Mouse (Mus musculus) midbrain, postnatal 0 days (tissue): Measurements from ENCODE around the gene Gm3435. TPM values are rescaled to one million over a fixed set of nuclear protein-coding genes. Genes with fewer than 3 reads are reported as not detected.
"Not testable (repeated sequence)": the region's sequence is repeated elsewhere in the genome, so short reads cannot be mapped to it uniquely, and the experiment has no call there.

Experiments used
- ATAC-seq: fragments of 200-750 bp; cut with Nextera tagmentation; 2 replicates; pipeline ENCODE4 v1.8.0; 2017; ENCODE audit warnings: moderate number of reproducible peaks, mild to moderate bottlenecking, moderate TSS enrichment, moderate library complexity; ENCODE audit not compliant: low FRiP score
- DNase-seq: peaks from one replicate; pipeline ENCODE4 v3.0.0-alpha.2; 2015; ENCODE audit warnings: low spot score
- H3K27ac ChIP-seq: fragments of 300-500 bp; sonication (generic); 2 replicates; pipeline ENCODE4 v1.5.1; 2014; ENCODE audit warnings: low read depth, mild to moderate bottlenecking, low read length, mixed read lengths
- H3K27me3 ChIP-seq: fragments of 300-500 bp; sonication (generic); 2 replicates; pipeline ENCODE4 v1.6.1; 2014; ENCODE audit warnings: low read length, control low read depth, mixed read lengths; ENCODE audit not compliant: insufficient read depth
- H3K36me3 ChIP-seq: fragments of 300-500 bp; sonication (generic); 2 replicates; pipeline ENCODE4 v1.6.1; 2014; ENCODE audit warnings: low read length, control low read depth, mixed read lengths; ENCODE audit not compliant: insufficient read depth
- H3K4me1 ChIP-seq: fragments of 300-500 bp; sonication (generic); 2 replicates; pipeline ENCODE4 v1.6.1; 2014; ENCODE audit warnings: mild to moderate bottlenecking, control low read depth, antibody characterized with exemption, low read length, mixed read lengths; ENCODE audit not compliant: insufficient read depth
- H3K4me2 ChIP-seq: fragments of 300-500 bp; sonication (generic); 2 replicates; pipeline ENCODE4 v1.6.1; 2014; ENCODE audit warnings: low read depth, mild to moderate bottlenecking, low read length, mixed read lengths; ENCODE audit not compliant: poor library complexity, severe bottlenecking
- H3K4me3 ChIP-seq: fragments of 300-500 bp; sonication (generic); 2 replicates; pipeline ENCODE4 v1.5.1; 2014; ENCODE audit warnings: low read depth, mild to moderate bottlenecking, low read length, moderate library complexity
- H3K9ac ChIP-seq: fragments of 300-500 bp; sonication (generic); replicated peaks from 2 replicates; pipeline ENCODE4 v1.6.1; 2014; ENCODE audit warnings: mild to moderate bottlenecking, low read length, moderate library complexity, mixed read lengths; ENCODE audit not compliant: poor library complexity, severe bottlenecking
- H3K9me3 ChIP-seq: fragments of 300-500 bp; sonication (generic); 2 replicates; pipeline ENCODE4 v1.6.1; 2016; ENCODE audit warnings: low read length, control low read depth
- CTCF ChIP-seq: IDR thresholded peaks from 2 replicates; pipeline ENCODE4 v1.5.1; 2016; ENCODE audit warnings: antibody characterized with exemption, mild to moderate bottlenecking
- WGBS: fragments of 180-500 bp; shearing (Covaris S2); extraction: QIAGEN DNeasy Blood & Tissue Kit; methylation state at CpG from one replicate; pipeline ENCODE4 v1.1.7; 2014; 5-methylcytosine and 5-hydroxymethylcytosine counted together
- polyA plus RNA-seq: library from polyadenylated mRNA; unstranded; fragments of >200 nt; fragmentation: Nextera tagmentation; extraction: Ambion mirVana; gene quantifications from 2 replicates; pipeline ENCODE4 v1.2.1, GENCODE M21; 2015
- total RNA-seq: library from RNA; depleted of rRNA; stranded (reverse); fragments of >200 nt; gene quantifications from 2 replicates; pipeline ENCODE4 v1.2.3, GENCODE M21; 2014

Gm3435 gene
- total and polyA plus RNA-seq, 2 experiments from 2014 or later, result 4.8 to 8.7 TPM

DNA sequence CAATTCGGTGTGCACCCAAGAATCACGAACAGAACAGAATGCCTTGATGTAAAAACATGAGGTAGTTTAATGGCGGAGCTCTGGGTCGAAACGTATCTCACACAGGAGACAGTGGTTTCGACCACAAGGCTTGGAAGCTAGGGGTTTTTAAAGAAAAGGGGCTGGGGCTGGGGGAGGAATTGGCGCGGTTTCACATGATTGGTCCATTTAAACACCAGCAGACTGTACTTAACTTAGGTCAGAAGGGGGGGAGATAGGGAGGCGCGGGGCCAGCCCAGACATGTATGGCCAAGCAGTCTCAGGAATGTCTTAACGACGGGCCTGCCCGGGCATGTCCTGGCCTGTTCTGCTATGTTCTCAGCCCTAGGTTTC is 43.8 kb downstream of the Gm3435 start:
- not testable (repeated sequence) for H3K4me2 ChIP-seq, ATAC-seq, DNase-seq, H3K27me3 ChIP-seq, H3K4me3 ChIP-seq, H3K4me1 ChIP-seq, H3K9me3 ChIP-seq, H3K27ac ChIP-seq, H3K9ac ChIP-seq
- peaks cover 22% of the 10 kb centered on the region for H3K36me3 ChIP-seq
- 90% methylated on average over 12 of the region's 13 CpGs for WGBS

DNA sequence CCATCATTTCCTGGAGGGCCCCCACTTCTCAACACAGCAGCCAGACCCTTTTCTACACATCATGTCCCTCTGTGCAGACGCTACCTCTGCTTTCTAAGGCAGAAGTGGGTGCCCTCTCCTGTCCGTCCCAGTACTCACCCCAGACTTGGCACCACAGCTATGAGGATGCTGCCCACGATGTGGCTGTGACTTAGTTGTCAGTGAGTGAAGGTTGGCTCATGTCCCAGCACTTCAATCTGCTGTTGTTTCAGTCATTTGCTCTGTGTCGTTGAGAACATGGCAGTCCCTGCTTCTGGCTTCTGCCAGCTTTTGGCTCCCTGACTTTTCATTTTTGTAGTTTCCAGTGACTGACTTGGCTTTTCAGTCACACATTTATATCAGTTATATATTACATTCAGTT is 45.9 kb downstream of the Gm3435 start:
- Histone ChIP-seq H3K36me3 (peaks cover 38% of the 10 kb centered on the region), H3K27me3 (no peaks in the 10 kb centered on the region), H3K9ac (no peak overlapping the region), H3K4me3 (no peak overlapping the region), H3K27ac (no peak overlapping the region), H3K9me3 (no peaks in the 10 kb centered on the region), H3K4me1 (no peaks in the 10 kb centered on the region), H3K4me2 (no peak overlapping the region)
- TF ChIP-seq CTCF, result no peak
- WGBS, result 88% methylated on average over 4 of the region's 4 CpGs
- no peak for DNase-seq
- no peak for ATAC-seq

DNA sequence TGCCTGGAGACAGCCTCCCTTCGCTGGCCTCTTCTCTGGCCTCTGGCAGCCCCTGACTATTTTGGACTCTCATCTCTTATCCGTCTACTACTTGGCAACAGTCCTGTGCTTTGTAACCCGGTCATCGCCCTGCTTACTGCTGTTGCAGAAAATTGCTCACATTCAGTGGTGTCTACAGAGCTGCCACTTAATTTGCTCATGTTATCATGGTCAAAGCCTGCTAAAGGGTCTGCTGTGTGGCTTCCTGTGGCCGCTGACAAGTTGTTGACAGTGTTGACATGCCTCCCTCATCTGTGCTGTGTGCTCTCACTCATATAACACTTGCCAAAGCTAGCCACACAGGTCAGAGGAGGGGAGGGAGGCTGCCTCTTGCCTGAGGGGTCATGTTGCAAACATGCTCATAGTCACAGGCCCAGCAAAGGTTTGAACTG is 48.2 kb downstream of the Gm3435 start:
- ATAC-seq, result no peak

DNA sequence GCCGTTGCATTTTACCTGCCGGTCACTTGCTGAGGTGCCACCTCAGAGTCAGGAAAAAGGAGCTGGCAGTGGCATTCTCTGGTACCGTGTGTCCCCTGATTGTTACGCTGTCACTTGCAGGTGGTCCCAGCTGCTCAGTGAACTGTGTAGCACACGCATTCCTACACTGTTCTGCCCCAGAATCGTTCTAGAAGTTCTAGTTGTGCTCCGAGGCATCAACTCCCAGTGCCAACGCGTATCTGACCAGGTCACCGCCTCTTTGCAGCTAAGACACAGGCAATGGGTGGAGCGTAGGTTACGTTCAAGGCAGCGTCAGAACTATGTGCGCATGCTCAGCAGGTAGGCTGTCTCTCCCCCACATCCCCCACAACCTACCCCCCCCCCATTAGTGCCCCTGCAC is 49.7 kb downstream of the Gm3435 start:
- Histone ChIP-seq H3K36me3 (peaks cover 56% of the 10 kb centered on the region), H3K4me2 (no peak overlapping the region), H3K4me3 (no peak overlapping the region), H3K27me3 (no peaks in the 10 kb centered on the region), H3K27ac (no peak overlapping the region), H3K9me3 (no peaks in the 10 kb centered on the region), H3K4me1 (no peaks in the 10 kb centered on the region), H3K9ac (no peak overlapping the region)
- WGBS, result 94% methylated on average over 14 of the region's 14 CpGs
- DNase-seq (no peak), ATAC-seq (no peak)
- TF ChIP-seq CTCF, result no peak

More for the DNA sequence above, 48.2 kb downstream of the Gm3435 start:
- DNase-seq, result no peak
- H3K27me3 ChIP-seq, result no peaks in the 10 kb centered on the region
- no peaks in the 10 kb centered on the region for H3K9me3 ChIP-seq
- no peak overlapping the region for H3K4me2 ChIP-seq
- H3K27ac ChIP-seq, result no peak overlapping the region
- H3K9ac ChIP-seq, result no peak overlapping the region
- no peaks in the 10 kb centered on the region for H3K4me1 ChIP-seq
- no peak overlapping the region for H3K4me3 ChIP-seq
- 92% methylated on average over 5 of the region's 5 CpGs for WGBS
- H3K36me3 ChIP-seq, result peaks cover 48% of the 10 kb centered on the region
- TF ChIP-seq CTCF, result no peak

DNA sequence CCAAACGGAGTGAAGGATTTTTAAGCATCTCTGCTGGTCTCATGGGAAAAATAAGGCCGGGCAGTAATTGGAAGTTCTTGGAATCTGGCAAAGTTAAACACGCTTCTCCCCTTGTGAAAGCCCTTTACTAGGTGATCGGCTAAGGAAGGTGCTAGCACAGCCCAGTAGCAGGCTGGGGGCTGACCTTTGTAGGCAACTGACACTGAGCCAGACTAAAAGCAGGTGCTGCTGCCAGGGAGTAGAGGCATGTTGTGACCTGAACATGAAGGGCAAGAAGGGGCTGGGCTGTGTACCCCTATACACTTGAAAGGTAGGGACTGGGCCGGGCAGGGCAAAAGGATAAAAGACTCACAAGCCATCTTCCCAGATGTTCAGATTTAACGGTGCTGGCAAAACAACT is 50.4 kb downstream of the Gm3435 start:
- H3K4me3 ChIP-seq, result no peak overlapping the region
- DNase-seq, result no peak
- no peaks in the 10 kb centered on the region for H3K9me3 ChIP-seq
- no peaks in the 10 kb centered on the region for H3K4me1 ChIP-seq
- H3K27ac ChIP-seq, result no peak overlapping the region
- WGBS, result 94% methylated on average over 6 of the region's 6 CpGs
- peaks cover 56% of the 10 kb centered on the region for H3K36me3 ChIP-seq
- no peak for TF ChIP-seq CTCF
- H3K27me3 ChIP-seq, result no peaks in the 10 kb centered on the region
- no peak for ATAC-seq
- no peak overlapping the region for H3K4me2 ChIP-seq
- no peak overlapping the region for H3K9ac ChIP-seq

DNA sequence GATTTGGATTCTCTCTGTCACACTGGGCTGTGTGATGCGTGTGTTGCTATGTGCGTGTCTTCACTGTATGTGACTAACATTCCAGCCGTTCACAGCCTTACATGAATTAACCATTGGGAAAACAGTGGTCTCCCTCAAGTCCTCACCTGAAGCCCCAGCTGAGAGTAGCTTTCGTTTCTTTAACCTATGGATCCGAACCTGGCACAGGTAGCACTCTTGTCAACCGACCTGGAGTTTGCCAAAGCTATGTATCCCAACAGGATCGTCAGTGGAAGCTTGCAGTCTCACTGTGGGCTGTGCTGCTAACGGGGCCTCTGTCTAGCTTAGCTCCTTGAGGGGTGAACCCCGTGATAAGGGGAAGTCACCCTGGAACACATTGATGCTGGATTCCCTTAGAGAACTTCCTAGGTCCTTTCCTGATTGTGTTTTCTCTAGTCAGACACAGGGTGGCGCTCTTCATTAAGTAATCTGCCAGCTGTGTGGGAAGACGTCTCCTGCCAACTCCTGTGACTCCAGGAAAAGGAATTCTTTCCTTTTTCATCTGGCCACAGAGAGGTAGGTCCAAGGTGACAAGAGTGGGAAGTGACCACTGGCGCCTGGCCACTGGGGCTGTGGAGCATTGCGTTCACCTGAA is 55.5 kb downstream of the Gm3435 start:
- Histone ChIP-seq H3K4me3 (no peak overlapping the region), H3K9ac (peak overlapping the region; percentile 29; the same call in 1 of the 2 replicates), H3K27me3 (no peaks in the 10 kb centered on the region), H3K27ac (peak overlapping the region; percentile 44; the same call in 1 of the 2 replicates), H3K4me1 (0 out of 2 replicates have a peak, but pooled peaks cover 5% of the 10 kb centered on the region), H3K4me2 (peak overlapping the region; percentile 39), H3K9me3 (no peaks in the 10 kb centered on the region), H3K36me3 (peaks cover 19% of the 10 kb centered on the region; the same call in 1 of the 2 replicates)
- peak; percentile 71 for ATAC-seq
- TF ChIP-seq CTCF, result peak; percentile 88
- WGBS, result 40% methylated on average over 13 of the region's 13 CpGs
- DNase-seq, result peak; percentile 90
